Mouse (Mus musculus): ENCODE data around the gene Rps29.

DNA sequence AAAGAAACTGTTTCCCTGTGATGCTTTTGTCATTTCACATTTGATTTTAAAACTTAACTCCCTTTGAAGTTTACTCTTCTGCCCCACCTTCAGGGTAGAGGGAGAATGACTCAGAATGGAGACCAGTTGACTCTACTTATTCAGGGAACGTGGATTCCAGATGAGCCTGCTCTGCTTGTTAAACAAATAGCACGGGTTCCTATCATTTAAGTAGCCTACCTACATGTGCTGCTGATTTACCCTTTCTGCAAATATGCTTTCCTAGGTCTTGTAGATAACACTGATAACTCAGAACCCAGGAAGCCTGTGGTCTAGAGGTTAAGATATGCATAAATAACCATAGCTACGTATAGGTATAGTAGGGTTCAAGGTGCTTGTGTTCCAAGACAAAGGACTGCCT lies 5.9 kb upstream of the Rps29 start:
- TF ChIP-seq POLR2A (IDR thresholded peaks at IDR 0.05; ENCODE audit: borderline replicate concordance, low read depth, low read length) (no peak), CTCF (IDR thresholded peaks at IDR 0.05; ENCODE audit: low read depth, low read length) (no peak)

Measured in bone marrow macrophage, adult 2 months (primary cell).